Mouse (Mus musculus) hindbrain, embryonic 16.5 days (tissue): Measurements from ENCODE around the gene Gm9918. TPM values are rescaled to one million over a fixed set of nuclear protein-coding genes. Genes with fewer than 3 reads are reported as not detected.

Experiments used
- ATAC-seq: fragments of 200-750 bp; cut with Nextera tagmentation; 2 replicates; pipeline ENCODE4 v1.8.0; 2017; ENCODE audit warnings: moderate TSS enrichment, moderate library complexity
- H3K27ac ChIP-seq: fragments of 300-500 bp; sonication (generic); 2 replicates; pipeline ENCODE4 v1.5.1; 2014; ENCODE audit warnings: low read depth, mild to moderate bottlenecking, control low read depth, low read length, moderate library complexity
- H3K27me3 ChIP-seq: fragments of 300-500 bp; sonication (generic); replicated peaks from 2 replicates; pipeline ENCODE4 v1.6.1; 2014; ENCODE audit warnings: low read length; ENCODE audit not compliant: control insufficient read depth, insufficient read depth
- H3K36me3 ChIP-seq: fragments of 300-500 bp; sonication (generic); 2 replicates; pipeline ENCODE4 v1.6.1; 2014; ENCODE audit warnings: mild to moderate bottlenecking, low read length, moderate library complexity, mixed read lengths; ENCODE audit not compliant: control insufficient read depth, insufficient read depth
- H3K4me1 ChIP-seq: fragments of 300-500 bp; sonication (generic); 2 replicates; pipeline ENCODE4 v1.6.1; 2014; ENCODE audit warnings: low read depth, low read length; ENCODE audit not compliant: control insufficient read depth, insufficient read depth
- H3K4me2 ChIP-seq: fragments of 300-500 bp; sonication (generic); 2 replicates; pipeline ENCODE4 v1.6.1; 2014; ENCODE audit warnings: mild to moderate bottlenecking, low read length, control low read depth, moderate library complexity
- H3K4me3 ChIP-seq: fragments of 300-500 bp; sonication (generic); 2 replicates; pipeline ENCODE4 v1.5.1; 2014; ENCODE audit warnings: mild to moderate bottlenecking, low read length, control low read depth, moderate library complexity
- H3K9ac ChIP-seq: fragments of 300-500 bp; sonication (generic); 2 replicates; pipeline ENCODE4 v1.6.1; 2014; ENCODE audit warnings: low read depth, mild to moderate bottlenecking, control low read depth, low read length, moderate library complexity
- H3K9me3 ChIP-seq: fragments of 300-500 bp; sonication (generic); 2 replicates; pipeline ENCODE4 v1.6.1; 2014; ENCODE audit warnings: mild to moderate bottlenecking, low read length, moderate library complexity; ENCODE audit not compliant: control insufficient read depth
- WGBS: fragments of 180-500 bp; shearing (Covaris S2); extraction: QIAGEN DNeasy Blood & Tissue Kit; methylation state at CpG from one replicate; pipeline ENCODE4 v1.1.7; 2014; 5-methylcytosine and 5-hydroxymethylcytosine counted together
- polyA plus RNA-seq: library from polyadenylated mRNA; unstranded; fragments of >200 nt; fragmentation: Nextera tagmentation; extraction: Ambion mirVana; gene quantifications from 2 replicates; pipeline ENCODE4 v1.2.1, GENCODE M21; 2015

The Gm9918 gene
- polyA plus RNA-seq, 1 experiment from 2014 or later, result 0.14 TPM

DNA sequence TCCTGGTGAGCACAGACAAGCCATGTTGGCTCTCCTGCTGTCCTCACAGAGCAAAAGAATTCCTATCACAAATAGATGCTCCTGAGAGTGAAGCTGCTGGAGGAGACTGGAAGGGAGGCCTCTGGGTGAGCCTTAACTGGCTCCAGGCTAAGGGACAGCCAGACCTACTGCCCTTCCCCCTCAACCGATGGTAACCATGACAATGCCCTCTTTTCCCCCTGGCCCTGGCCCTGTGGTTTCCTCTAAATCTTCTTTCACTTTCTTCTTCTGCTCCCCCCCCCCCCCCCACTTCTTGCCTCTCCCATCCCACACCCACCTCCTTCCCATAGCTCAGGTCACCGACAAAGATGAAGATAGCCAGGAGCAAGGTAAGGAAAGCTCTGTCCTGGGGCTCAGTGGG is 36.5 kb upstream of the Gm9918 start:
- H3K27ac ChIP-seq, result no peak overlapping the region
- no peaks in the 10 kb centered on the region for H3K4me1 ChIP-seq
- no peak overlapping the region for H3K4me2 ChIP-seq
- H3K4me3 ChIP-seq, result no peak overlapping the region
- H3K9ac ChIP-seq, result no peak overlapping the region
- 0 out of 2 replicates have a peak, but pooled peaks cover 4% of the 10 kb centered on the region for H3K36me3 ChIP-seq
- whole genome bisulfite sequencing, result 29% methylated on average over 2 of the region's 2 CpGs
- no peak for ATAC-seq
- H3K9me3 ChIP-seq, result no peaks in the 10 kb centered on the region
- no peaks in the 10 kb centered on the region for H3K27me3 ChIP-seq

GRCm38 (mm10) chr15:102235371-102236027 is 34.9 kb upstream of the Gm9918 start:
- Histone ChIP-seq H3K9ac (no peak overlapping the region; the same call in 1 of the 2 replicates), H3K4me3 (no peak overlapping the region), H3K27me3 (no peaks in the 10 kb centered on the region), H3K9me3 (no peaks in the 10 kb centered on the region), H3K36me3 (0 out of 2 replicates have a peak, but pooled peaks cover 4% of the 10 kb centered on the region), H3K4me1 (no peaks in the 10 kb centered on the region), H3K27ac (no peak overlapping the region), H3K4me2 (no peak overlapping the region)
- no peak for ATAC-seq
- 35% methylated on average over 21 of the region's 21 CpGs for WGBS

GRCm38 (mm10) chr15:102238543-102239259 is 31.7 kb upstream of the Gm9918 start:
- Histone ChIP-seq H3K4me2 (no peak overlapping the region), H3K27me3 (peaks cover 14% of the 10 kb centered on the region), H3K4me1 (peaks cover 6% of the 10 kb centered on the region), H3K4me3 (no peak overlapping the region), H3K27ac (no peak overlapping the region), H3K9me3 (no peaks in the 10 kb centered on the region), H3K9ac (no peak overlapping the region), H3K36me3 (0 out of 2 replicates have a peak, but pooled peaks cover 4% of the 10 kb centered on the region)
- no peak for ATAC-seq
- 88% methylated on average over 14 of the region's 14 CpGs for WGBS

- H3K27ac ChIP-seq, result no peak overlapping the region
- H3K27me3 ChIP-seq, result peaks cover 16% of the 10 kb centered on the region
- no peak overlapping the region for H3K4me2 ChIP-seq
- peaks cover 7% of the 10 kb centered on the region for H3K4me1 ChIP-seq
- WGBS, result 10% methylated on average over 9 of the region's 9 CpGs
- H3K4me3 ChIP-seq, result no peak overlapping the region
- ATAC-seq, result peak; percentile 79
- 0 out of 2 replicates have a peak, but pooled peaks cover 4% of the 10 kb centered on the region for H3K36me3 ChIP-seq
- H3K9ac ChIP-seq, result no peak overlapping the region
- H3K9me3 ChIP-seq, result no peaks in the 10 kb centered on the region
These were observed 31.1 kb upstream of the Gm9918 start for GRCm38 (mm10) chr15:102239260-102239590.

DNA sequence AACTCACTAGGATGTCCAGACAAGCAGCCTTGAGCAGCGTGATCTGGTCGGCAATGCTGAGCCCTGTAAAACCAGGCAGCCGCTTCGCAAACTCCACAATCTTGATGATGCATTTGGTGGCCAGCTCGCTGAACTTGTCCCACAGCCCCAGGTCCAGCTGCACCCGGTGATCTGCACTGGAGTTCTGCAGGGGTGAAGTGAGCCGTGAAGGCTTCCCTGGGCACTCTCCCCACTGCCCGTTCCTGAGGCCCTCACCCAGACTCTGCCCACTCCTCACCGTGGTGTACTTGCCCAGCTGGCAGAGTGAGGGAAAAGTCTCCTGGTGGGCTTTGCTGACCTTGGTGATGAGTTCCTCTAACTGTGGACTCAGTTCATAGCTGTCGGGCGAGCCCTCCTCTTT is 30.5 kb upstream of the Gm9918 start:
- 69% methylated on average over 11 of the region's 11 CpGs for WGBS
- peaks cover 16% of the 10 kb centered on the region for H3K27me3 ChIP-seq

GRCm38 (mm10) chr15:102240607-102241006 is 29.8 kb upstream of the Gm9918 start:
- H3K4me1 ChIP-seq, result peaks cover 19% of the 10 kb centered on the region
- no peaks in the 10 kb centered on the region for H3K9me3 ChIP-seq
- no peak overlapping the region for H3K27ac ChIP-seq
- 94% methylated on average over 4 of the region's 4 CpGs for WGBS
- peaks cover 16% of the 10 kb centered on the region for H3K27me3 ChIP-seq
- no peak overlapping the region for H3K4me3 ChIP-seq
- 0 out of 2 replicates have a peak, but pooled peaks cover 4% of the 10 kb centered on the region for H3K36me3 ChIP-seq
- H3K9ac ChIP-seq, result no peak overlapping the region
- H3K4me2 ChIP-seq, result no peak overlapping the region
- no peak for ATAC-seq

More for the DNA sequence above, 30.5 kb upstream of the Gm9918 start:
- peaks cover 12% of the 10 kb centered on the region for H3K4me1 ChIP-seq
- no peak overlapping the region for H3K4me2 ChIP-seq
- ATAC-seq, result no peak
- H3K27ac ChIP-seq, result no peak overlapping the region
- no peak overlapping the region for H3K9ac ChIP-seq
- H3K36me3 ChIP-seq, result 0 out of 2 replicates have a peak, but pooled peaks cover 4% of the 10 kb centered on the region
- no peak overlapping the region for H3K4me3 ChIP-seq
- no peaks in the 10 kb centered on the region for H3K9me3 ChIP-seq

DNA sequence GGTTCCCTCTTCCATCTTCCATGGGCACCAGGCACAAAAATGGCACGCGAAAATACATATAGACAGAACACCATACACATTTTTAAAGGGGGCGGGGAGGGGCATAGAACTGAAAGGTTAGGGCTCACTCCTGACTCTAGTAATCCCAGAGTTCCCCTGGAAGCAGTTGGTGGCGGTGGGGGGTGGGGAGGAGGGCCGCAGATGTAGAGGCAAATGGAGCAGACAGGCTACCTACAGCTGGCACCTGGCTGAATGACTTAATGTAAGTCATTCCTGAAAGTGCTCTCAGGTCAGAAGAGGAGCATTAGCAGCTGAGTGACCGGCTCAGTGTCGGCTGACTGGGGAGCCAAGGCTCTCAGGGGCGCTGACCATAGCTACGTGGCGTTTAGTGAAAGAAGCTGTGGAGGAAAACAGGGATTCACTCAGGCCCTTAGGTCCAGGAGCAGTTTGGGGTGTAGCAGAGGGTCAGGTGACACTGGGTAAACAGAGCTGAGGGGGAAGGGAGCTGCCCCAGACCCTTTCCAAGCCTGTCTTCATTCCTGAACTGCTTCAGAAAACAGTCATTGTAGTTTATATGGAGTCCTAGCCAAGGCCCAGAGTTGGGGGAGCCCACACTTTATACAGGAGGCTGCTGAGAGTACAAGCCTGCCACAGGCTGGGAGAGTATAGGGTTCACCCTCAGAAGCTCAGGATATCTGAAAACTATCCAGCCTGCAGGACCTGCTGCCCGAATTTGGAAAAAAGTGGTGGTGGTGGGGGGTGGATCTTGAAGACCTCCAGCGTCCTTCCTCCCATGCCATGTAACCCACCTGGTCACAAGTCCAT is 27.7 kb upstream of the Gm9918 start:
- 33% methylated on average over 12 of the region's 12 CpGs for WGBS
- no peak overlapping the region for H3K9ac ChIP-seq
- peaks cover 29% of the 10 kb centered on the region for H3K4me1 ChIP-seq
- H3K9me3 ChIP-seq, result no peaks in the 10 kb centered on the region
- 0 out of 2 replicates have a peak, but pooled peaks cover 4% of the 10 kb centered on the region for H3K36me3 ChIP-seq
- H3K4me3 ChIP-seq, result no peak overlapping the region
- no peak overlapping the region for H3K27ac ChIP-seq
- H3K27me3 ChIP-seq, result peaks cover 19% of the 10 kb centered on the region
- no peak for ATAC-seq
- no peak overlapping the region for H3K4me2 ChIP-seq

DNA sequence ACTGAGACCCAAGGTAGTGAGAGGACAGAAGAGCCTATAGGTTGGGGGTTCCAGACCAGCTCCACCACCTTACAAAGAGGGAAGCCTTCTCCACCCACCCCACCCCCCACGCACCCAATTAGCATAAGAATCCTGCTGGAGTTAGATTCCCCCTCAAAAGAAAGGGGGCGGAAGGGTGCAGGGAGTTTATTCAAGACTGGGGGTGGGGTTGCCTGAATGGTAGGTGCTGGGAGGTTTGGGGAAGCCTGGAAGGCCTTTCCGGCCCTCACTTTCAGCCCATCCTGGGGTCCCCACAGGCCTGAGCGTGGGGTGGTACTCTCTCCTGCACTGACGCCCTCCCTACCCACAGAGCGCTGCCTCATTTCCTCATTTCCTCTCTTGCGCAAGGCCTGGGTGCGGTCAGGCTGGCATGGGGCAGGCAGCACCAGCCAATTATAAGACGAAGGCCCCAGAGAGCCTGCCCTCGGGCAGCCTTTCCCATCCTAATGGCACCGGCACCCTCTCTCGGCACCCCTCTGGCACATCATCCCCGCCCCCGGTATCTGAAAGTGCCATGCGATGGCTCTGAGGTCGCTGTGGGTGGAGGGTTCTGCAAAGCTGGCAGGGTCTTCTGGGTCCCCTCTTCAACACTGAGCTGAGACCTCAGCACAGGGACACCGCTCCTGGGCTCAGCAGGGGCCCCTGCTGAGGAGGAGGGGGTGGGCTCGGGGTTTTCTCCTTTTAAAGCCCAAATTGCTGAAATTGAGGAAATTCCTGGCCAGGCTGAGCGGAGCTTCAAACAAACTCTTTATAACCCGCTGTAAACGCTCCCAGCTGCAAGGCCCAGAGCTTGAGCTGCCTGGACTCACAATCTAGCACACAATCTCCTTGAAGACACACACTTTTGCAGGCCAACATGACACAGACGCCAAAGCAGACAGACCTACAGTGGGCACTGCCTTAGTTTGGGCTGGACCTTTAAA is 26.9 kb upstream of the Gm9918 start:
- peak overlapping the region; percentile 45 for H3K9ac ChIP-seq
- H3K27ac ChIP-seq, result no peak overlapping the region
- peak overlapping the region; percentile 37 for H3K4me2 ChIP-seq
- H3K27me3 ChIP-seq, result peaks cover 20% of the 10 kb centered on the region
- peak overlapping the region; percentile 14; the same call in 1 of the 2 replicates for H3K4me3 ChIP-seq
- ATAC-seq, result no peak
- peaks cover 30% of the 10 kb centered on the region for H3K4me1 ChIP-seq
- 0 out of 2 replicates have a peak, but pooled peaks cover 3% of the 10 kb centered on the region for H3K36me3 ChIP-seq
- no peaks in the 10 kb centered on the region for H3K9me3 ChIP-seq
- 11% methylated on average over 21 of the region's 22 CpGs for WGBS
